Mouse (Mus musculus) ES-Bruce4 (cell line): ENCODE data around the gene Rom1. TPM values are rescaled to one million over a fixed set of nuclear protein-coding genes. Genes with fewer than 3 reads are reported as not detected.

Experiments
- H3K27ac ChIP-seq: 2 replicates; pipeline ENCODE4 v1.5.1; 2012; ENCODE audit warnings: low read length, inconsistent platforms; ENCODE audit not compliant: insufficient read depth
- H3K27me3 ChIP-seq: 2 replicates; pipeline ENCODE4 v1.6.1; 2012; ENCODE audit warnings: mild to moderate bottlenecking, low read length, inconsistent platforms; ENCODE audit not compliant: control insufficient read depth, poor library complexity, insufficient read depth, severe bottlenecking
- H3K36me3 ChIP-seq: 2 replicates; pipeline ENCODE4 v1.6.1; 2012; ENCODE audit warnings: inconsistent platforms, mild to moderate bottlenecking, low read length, moderate library complexity; ENCODE audit not compliant: control insufficient read depth, poor library complexity, insufficient read depth, severe bottlenecking
- H3K4me1 ChIP-seq: one replicate; pipeline ENCODE4 v1.8.1; 2011; ENCODE audit warnings: low read length; ENCODE audit not compliant: control insufficient read depth, insufficient read depth
- H3K4me3 ChIP-seq: 2 replicates; pipeline ENCODE4 v1.5.1; 2011; ENCODE audit warnings: low read depth, mild to moderate bottlenecking, low read length
- H3K9ac ChIP-seq: 2 replicates; pipeline ENCODE4 v1.6.1; 2012; ENCODE audit warnings: low read depth, mild to moderate bottlenecking, inconsistent platforms; ENCODE audit not compliant: poor library complexity, severe bottlenecking
- H3K9me3 ChIP-seq: replicated peaks from 2 replicates; pipeline ENCODE4 v1.6.1; 2012; ENCODE audit warnings: mild to moderate bottlenecking, low read length, inconsistent platforms; ENCODE audit not compliant: control insufficient read depth, poor library complexity, insufficient read depth, severe bottlenecking
- CTCF ChIP-seq: IDR thresholded peaks from one replicate; pipeline ENCODE4 v1.8.1; 2011; ENCODE audit warnings: low read depth, low read length
- EP300 ChIP-seq: IDR thresholded peaks from 2 replicates; pipeline ENCODE4 v1.6.1; 2011; ENCODE audit warnings: low read depth, low read length; ENCODE audit not compliant: insufficient read depth
- POLR2A ChIP-seq: IDR thresholded peaks from one replicate; pipeline ENCODE4 v1.8.1; 2011; ENCODE audit warnings: low read length; ENCODE audit not compliant: insufficient read depth
- polyA plus RNA-seq: library from polyadenylated mRNA; stranded (reverse); fragments of >200 nt; gene quantifications from 2 replicates; pipeline ENCODE4 v1.2.4, GENCODE M21; 2011; ENCODE audit warnings: low read depth; ENCODE audit not compliant: missing spikeins, insufficient read depth, insufficient read length

The Rom1 gene
- polyA plus RNA-seq, 1 experiment: 1.6 TPM

DNA sequence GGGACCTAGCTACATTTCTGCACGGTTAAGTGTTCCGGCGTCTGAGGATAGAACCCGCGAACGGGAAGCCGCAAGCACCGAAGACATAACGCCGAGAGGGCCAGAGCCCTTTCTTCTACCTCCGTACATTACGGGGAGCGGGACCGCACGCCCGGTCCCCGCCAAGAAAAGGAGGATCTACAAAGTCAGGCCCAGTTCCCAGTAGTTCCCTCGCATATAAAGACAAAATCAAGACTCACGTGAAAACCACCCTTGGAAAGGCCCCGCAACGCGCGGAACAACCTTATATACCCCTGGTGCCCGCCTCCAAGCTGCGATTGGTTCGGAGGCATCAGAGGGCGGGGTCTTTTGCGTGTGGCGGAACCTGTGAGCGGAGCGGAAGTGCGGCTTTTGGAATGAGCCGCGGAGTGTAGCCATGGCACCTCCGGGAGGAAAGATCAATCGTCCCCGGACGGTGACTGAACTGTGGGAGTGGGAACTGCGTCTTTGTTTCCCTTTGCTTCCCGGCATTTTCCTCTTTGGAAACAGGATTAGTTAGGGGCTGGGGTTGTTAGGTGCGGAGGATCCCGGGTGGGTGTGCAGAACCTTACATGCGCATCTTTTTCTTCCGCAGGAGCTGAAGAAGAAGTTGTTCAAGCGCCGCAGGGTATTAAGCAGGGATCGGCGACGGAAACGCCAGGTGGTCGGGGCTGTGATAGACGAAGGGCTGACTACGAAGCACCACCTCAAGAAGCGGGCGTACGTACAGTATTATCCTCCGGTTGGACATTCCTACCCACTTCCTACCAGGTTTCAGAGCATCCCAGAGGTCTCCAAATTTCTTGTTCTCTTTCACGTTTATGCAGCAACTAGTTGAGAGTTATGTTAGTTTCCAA lies 40.4 kb downstream of the Rom1 start, which contains the start of the genes 1810009A15Rik and Gm49416:
TSS of gene 1810009A15Rik (plus strand) at position 343 of the 875 bp plus-strand sequence.
TSS of gene Gm49416 (plus strand) at position 416 of the 875 bp plus-strand sequence.
- no peaks in the 10 kb centered on the region for H3K27me3 ChIP-seq
- TF ChIP-seq POLR2A (peak; percentile 91), CTCF (no peak)
- H3K9me3 ChIP-seq: no peaks in the 10 kb centered on the region
- peaks cover 29% of the 10 kb centered on the region for H3K36me3 ChIP-seq
- peak within 1 kb of the TSS; percentile 98 for H3K4me3 ChIP-seq
- peaks cover 3% of the 10 kb centered on the region for H3K4me1 ChIP-seq
- H3K27ac ChIP-seq: peak within 1 kb of the TSS; percentile 93
- peak within 1 kb of the TSS; percentile 99 for H3K9ac ChIP-seq

DNA sequence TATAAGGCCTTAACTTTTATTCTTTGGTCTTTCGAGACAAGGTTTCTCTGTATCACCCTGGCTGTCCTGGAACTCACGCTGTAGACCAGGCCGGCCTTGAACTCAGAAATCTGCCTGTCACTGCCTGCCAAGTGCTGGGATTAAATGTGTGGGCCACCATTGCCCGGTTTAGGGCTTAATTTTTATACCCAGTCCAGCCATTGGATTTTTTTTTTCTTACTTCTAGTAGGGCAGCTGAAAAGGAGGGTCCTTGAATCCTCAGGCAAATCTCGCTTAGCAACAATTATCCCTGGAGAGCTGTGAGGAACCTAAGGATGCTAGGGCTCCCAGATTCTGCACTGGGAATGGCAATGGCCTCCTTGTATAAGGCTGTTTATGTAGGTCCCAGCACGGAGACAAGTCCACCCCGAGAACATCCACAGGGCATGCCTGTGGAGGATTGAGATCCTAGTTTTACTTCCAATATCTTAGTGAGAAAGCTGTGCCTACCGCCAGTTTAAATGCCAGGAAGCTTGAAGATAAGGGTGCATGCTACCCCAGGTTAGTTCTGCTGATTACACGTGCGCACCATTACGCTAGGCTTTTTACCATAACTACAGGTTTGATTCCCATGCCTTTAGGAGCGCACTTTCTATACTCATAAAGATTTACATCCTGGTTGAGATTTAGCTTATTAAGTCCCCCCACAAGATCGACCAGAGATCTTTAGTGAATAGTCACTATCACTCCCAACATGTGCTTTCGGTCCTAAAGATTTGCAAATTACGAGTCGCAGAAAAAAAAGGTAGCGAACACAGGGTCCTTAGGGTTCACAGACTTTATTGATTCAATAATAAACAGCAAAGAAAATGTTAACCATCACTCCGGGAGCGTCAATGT lies 41.3 kb downstream of the Rom1 start:
- peaks cover 3% of the 10 kb centered on the region for H3K4me1 ChIP-seq
- peak overlapping the region; percentile 98 for H3K4me3 ChIP-seq
- H3K9ac ChIP-seq: peak overlapping the region; percentile 99
- H3K36me3 ChIP-seq: peaks cover 29% of the 10 kb centered on the region
- H3K27ac ChIP-seq: peak overlapping the region; percentile 93
- TF ChIP-seq POLR2A: peak; percentile 43
- no peak for TF ChIP-seq CTCF
- no peak for TF ChIP-seq EP300
- H3K27me3 ChIP-seq: no peaks in the 10 kb centered on the region
- H3K9me3 ChIP-seq: no peaks in the 10 kb centered on the region

DNA sequence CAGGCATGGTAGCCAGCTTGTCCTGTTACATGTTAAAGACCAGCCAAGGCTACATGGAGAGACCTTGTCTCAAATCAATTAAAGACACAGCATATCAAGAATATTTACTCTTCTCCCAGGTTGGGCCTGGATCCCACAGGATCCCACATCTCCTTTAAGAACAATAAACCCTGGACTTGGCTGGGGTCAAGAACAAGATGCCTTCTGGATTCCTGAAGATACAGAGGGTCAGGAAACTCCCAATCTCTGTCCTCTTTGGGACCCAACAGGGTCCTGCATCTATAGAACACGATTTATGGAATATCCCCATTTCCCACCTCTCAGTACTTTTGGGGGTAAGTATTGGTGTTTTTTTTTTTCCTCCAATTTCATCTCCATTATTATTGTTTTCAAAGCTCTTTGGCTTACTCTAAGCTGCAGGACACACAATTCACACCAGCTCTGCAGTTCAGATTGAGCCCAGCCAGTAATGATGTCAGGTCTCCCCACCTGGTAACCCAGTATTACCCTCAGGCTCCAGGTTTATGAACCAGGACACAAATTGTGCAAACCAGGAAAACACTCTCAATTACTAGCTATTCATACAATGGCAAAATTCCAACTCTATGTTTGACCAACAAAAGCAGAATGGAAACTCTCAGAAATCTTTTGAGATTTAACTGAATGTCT lies 42.1 kb downstream of the Rom1 start:
- Histone ChIP-seq H3K4me1 (peaks cover 3% of the 10 kb centered on the region), H3K9me3 (no peaks in the 10 kb centered on the region), H3K27me3 (no peaks in the 10 kb centered on the region), H3K4me3 (peak overlapping the region; percentile 98), H3K9ac (peak overlapping the region; percentile 99), H3K36me3 (peaks cover 29% of the 10 kb centered on the region), H3K27ac (peak overlapping the region; percentile 93)
- TF ChIP-seq EP300: no peak
- no peak for TF ChIP-seq CTCF
- TF ChIP-seq POLR2A: no peak

DNA sequence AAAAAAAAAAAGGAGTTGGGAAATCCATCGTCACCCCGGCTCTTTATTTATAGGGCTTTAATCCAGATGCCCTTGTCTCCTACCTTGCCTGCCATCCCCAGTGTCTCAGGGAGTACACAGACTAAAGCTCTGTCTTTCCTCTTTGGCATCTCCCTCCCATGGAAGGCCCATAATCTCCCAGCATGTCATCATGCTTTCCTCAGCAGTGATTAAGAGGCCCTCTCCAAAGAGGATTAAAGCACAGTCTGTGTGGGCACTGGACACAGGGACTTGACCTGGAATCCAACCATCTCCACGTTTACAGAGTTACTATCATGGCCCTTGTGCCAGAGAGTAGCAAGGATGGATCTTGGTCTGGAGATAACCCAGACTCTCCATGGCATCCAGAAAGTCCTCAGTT lies 45.5 kb downstream of the Rom1 start, which contains the start of the genes Lbhd1 and Gm49403:
TSS of gene Lbhd1 (plus strand) at position 117 of the 400 bp plus-strand sequence.
TSS of gene Gm49403 (plus strand) at position 315 of the 400 bp plus-strand sequence.
- peaks cover 10% of the 10 kb centered on the region for H3K36me3 ChIP-seq
- H3K27ac ChIP-seq: no peak within 1 kb of the TSS
- H3K27me3 ChIP-seq: no peaks in the 10 kb centered on the region
- no peaks in the 10 kb centered on the region for H3K9me3 ChIP-seq
- TF ChIP-seq CTCF: no peak
- TF ChIP-seq EP300: no peak
- no peak for TF ChIP-seq POLR2A
- H3K4me1 ChIP-seq: peaks cover 1% of the 10 kb centered on the region
- H3K4me3 ChIP-seq: no peak within 1 kb of the TSS
- no peak within 1 kb of the TSS for H3K9ac ChIP-seq

DNA sequence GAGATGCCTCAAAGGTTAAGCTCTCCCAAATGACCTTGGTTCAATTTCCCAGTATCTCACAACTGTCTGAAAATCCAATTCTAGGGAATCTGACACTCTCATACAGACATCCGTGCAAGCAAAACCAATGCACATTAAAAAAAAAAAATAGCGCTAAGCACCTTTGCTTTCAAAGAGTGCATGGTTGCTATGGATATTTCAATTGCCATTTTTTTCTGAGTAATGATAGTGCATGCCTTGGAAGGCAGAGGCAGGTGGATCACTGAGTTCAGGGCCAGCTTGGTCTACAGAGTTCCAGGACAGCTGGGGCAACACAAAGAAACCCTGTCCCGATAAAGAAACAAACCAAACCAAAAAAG lies 48.1 kb downstream of the Rom1 start:
- H3K4me3 ChIP-seq: peak overlapping the region; percentile 87
- peak overlapping the region; percentile 65 for H3K9ac ChIP-seq
- H3K9me3 ChIP-seq: no peaks in the 10 kb centered on the region
- TF ChIP-seq EP300 (no peak), CTCF (no peak), POLR2A (no peak)
- H3K27me3 ChIP-seq: no peaks in the 10 kb centered on the region
- H3K4me1 ChIP-seq: peaks cover 1% of the 10 kb centered on the region
- H3K36me3 ChIP-seq: peaks cover 8% of the 10 kb centered on the region; the same call in 1 of the 2 replicates
- H3K27ac ChIP-seq: peak overlapping the region; percentile 46; the same call in 1 of the 2 replicates
